Mouse (Mus musculus): ENCODE data around the gene Magi2.
"Not testable (repeated sequence)": the region's sequence is repeated elsewhere in the genome, so short reads cannot be mapped to it uniquely, and the experiment has no call there.

Magi2 gene

GRCm38 (mm10) chr5:19226866-19227243 is at the start of gene Magi2:
Gene Magi2 (plus strand): TSS chr5:19227036.
- no peak for DNase-seq

DNA sequence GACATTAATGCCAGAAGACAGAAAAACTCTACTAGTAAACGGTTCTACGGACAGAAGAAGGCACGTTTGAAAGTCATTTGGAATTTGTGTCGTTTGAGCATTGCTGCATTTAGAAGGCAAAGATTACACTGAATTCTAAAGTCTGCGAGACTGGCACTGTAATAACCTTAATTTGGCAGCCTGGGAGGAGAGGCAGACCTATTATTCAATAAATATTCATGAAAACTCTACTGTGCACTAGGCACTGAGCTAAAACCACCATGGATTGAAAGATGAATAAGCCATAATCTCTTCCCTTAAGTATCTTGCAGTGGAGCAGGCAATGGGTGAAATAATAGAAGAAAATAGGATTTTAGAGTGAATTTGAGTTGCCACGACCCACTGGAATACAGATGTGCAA is 48.2 kb upstream of the Magi2 start:
- DNase-seq: no peak

DNA sequence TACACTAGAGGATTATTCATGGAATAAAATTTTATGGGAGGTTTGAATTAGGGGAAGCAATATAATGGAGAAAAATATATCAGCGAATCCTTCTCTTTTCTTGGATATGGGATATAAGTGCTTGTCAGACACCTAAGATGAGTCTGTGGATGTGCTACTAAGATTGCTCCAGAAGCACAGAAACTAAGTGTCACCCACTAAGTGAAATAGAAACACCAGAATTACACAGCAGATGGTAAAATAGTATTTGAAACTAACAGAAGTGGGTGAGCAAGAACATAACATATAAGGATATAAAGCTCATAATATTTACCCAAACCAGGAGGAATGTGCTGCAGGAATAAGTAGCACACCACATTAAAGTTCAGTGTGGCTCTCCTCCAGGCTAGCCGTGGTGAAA is 40.7 kb upstream of the Magi2 start:
- DNase-seq: no peak

DNA sequence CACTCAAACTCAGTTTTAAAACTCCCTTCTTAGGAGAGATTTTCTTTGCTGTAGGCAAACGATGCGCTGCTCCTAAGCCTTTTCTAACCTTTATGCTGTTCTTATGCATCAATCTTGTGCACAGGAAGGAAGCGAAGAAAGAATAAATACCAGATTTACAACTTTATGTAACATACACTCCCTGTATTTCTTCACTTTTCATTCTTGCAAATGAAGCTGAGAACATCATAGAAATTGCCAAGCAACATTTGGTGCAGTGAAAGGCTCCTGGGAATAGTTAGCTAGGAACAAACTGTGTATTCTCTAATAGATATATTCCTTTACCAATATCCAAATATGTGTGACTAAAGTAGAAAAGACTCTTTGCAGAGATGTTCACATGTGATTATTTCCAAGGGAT is 15.2 kb upstream of the Magi2 start:
- no peak for DNase-seq

DNA sequence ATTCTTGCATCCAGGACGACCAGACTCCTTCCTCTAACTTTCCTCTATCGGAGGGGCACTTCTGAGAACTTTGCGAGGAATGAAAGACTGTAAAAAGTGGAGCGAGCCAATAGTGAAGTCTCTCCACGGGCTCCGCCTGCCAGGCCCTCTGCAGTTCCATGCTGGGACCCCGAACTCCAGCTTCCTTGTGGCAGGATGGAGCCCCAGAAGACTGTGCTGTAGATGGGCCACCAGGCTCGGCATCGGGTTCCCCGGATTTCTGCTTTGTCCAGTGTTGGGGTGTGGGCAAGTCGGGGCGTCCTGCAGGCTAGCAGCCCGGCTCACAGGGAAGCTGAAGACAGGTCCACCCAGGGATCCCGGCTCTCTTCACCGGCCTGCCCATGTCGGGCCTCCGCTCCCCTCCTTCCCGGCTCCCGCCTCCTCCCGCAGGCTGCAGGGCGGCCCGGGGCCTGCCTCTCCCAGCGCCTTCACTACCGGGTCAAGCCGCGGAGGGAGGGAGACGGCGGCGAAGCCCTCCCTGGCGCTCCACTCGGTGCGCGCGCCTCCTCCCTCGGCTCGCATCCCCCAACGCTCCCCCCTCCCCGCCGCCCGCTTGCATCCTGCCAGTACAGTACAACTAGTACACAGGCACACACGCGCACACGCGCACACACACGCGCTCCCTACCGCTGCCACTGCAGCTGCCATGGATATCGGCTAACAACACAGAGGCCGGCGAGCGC is 531 bp upstream of the Magi2 start:
- peak; percentile 92 to 94 for DNase-seq

DNA sequence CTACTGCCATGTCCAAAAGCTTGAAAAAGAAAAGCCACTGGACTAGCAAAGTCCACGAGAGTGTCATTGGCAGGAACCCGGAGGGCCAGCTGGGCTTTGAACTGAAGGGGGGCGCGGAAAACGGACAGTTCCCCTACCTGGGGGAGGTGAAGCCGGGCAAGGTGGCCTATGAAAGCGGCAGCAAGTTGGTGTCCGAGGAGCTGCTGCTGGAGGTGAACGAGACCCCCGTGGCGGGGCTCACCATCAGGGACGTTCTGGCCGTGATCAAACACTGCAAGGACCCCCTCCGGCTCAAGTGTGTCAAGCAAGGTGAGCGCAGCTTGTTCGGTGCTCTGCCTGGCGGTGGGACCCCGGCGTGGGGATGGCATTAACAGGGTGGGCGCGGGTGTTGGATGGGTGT is 445 bp downstream of the Magi2 start:
- DNase-seq: peak; percentile 66 to 68

GRCm38 (mm10) chr5:19227791-19228331 is 1.0 kb downstream of the Magi2 start:
- peak; percentile 73 to 80 for DNase-seq

GRCm38 (mm10) chr5:19241797-19242196 is 15.0 kb downstream of the Magi2 start:
- no peak for DNase-seq

DNA sequence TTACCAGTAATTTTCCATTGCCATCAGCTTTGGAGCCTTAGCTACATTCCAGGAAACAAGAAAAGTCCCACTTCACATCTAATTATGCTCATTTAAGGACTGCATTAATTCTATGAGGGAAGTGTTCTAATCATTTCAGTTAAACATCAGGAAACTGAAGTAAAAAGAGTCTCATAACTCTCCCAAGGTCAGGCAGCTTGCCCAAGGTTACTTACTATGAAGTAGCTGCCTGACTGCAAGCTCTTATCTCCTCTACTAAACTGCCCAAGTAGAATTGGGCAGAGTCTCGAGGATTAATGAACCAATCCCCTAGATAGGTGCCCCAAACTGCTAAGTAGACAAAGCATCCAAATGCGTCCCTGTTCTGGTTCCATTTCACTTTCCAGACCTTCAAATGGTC is 19.6 kb downstream of the Magi2 start:
- no peak for DNase-seq

DNA sequence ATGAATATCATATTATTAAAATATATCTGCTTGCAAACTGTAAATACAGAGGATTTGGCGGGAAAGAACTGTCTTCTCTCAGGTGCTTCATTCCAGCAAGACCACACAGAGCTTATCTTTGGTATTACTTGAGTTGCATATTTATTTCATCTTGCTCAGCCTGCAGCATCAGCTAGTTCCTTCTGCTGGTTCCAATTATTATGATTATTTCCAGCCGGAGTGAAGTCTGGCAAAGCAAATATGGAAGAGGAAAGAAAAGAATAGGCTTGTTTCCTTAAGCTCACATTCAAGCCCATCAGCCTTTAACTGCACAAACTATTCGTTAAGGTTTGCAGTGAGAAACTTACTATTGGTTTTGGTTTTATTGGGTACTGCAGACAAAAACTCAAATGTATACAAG is 20.4 kb downstream of the Magi2 start:
- DNase-seq: no peak

DNA sequence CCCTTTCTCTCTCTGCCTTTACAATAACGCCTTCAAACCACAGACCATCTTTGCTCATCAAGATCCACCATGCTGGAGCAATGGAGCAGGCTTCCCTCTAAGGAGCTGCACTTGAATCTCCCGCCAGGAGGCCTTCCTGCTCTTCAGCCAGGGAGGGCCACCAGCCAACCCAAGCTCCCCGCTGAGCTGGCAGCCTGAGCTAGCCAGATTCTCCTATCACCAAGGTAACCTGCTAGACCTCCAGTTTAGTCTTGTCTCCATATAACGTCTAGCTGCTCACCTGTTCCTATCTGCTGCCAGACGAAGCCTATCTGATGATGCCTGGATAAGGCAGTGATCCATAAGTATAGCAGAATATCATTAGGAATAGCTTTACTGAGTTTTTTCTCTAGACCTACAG is 36.0 kb downstream of the Magi2 start:
- peak; percentile 88 to 92 for DNase-seq

DNA sequence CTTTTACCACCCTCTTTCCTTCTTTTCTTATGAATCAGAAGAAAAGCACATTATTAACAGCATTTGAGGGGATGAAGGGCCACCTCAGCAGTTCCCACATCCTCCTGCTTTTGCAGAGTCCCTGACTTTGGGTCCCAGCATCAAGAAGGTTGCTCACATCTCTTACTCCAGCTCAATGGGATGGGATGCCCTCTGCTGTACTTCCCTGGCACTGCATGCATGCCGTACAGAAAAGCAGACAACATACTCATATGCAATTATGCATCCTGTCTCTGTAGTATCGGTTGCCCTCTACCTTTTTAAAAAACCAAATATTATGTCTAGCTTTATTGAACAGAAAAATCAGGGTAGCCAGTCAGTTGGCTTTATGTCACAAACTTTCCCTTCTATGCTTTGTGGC is 37.8 kb downstream of the Magi2 start:
- peak in 1 of 2 experiments; percentile 38 for DNase-seq

- no peak for DNase-seq
Observed at GRCm38 (mm10) chr5:19292581-19292980, 65.7 kb downstream of the Magi2 start.

GRCm38 (mm10) chr5:19306656-19307055 is 79.8 kb downstream of the Magi2 start:
- peak; percentile 22 to 32 for DNase-seq

GRCm38 (mm10) chr5:19309870-19310269 is 83.0 kb downstream of the Magi2 start:
- DNase-seq: no peak

- no peak for DNase-seq
Observed at GRCm38 (mm10) chr5:19322532-19322931, 95.7 kb downstream of the Magi2 start.

- DNase-seq: no peak
Observed at GRCm38 (mm10) chr5:19337561-19337960, 110.7 kb downstream of the Magi2 start.

DNA sequence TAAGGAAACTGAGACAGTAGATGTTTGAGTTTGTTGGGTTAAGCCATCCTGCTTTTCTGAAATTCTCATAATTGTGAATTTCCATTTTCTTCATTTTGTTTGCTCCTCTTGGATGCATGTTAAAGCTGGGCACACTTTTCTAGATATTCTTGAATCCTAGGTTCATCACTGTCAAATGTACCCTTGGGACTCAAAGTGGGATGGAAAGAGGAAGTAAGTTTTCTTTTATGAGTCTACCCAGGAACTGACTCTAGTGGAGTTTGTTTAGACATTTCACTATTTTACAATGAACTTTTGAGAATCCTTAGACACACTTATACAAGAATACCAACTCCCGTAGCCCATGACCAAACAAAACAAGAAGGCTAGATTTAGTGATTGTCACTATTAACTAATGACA is 141.3 kb downstream of the Magi2 start:
- no peak for DNase-seq

DNA sequence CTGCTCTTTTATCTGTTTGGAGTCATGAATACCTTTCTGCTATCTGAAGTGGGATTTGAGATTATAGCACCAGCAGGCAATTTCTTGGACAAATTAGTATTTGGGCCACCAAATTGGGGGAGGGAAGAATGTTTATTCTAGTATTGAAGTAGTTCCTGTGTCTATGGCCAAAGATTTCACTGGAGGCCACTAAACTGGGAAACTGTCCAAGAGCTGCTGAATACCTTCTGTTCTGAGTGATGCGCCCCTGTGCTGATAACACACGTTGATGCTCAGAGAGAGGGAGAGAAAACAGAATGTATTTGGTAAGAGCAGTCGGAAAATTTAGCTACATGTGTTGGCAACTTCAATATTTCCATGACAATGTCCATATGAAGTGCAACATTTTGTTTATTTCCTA is 169.0 kb downstream of the Magi2 start:
- peak; percentile 54 to 71 for DNase-seq

DNA sequence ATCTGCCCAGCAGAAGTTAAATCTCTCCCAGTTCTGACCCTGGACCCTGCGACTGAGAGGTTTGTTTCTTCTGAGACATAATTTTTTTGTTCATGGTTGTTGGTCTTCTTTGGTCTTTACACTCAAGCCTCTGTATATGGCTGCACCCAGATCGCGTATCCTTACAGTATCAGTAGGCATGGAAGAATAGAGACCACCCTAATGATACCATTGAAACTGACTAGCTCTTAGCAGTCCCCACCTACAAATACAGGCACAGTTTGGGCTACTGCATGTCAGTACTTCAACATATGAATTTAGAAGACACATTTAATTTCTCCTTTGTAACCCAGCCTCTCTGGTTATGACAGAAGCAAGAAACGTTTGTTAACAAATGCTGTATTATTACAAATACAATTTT is 173.5 kb downstream of the Magi2 start:
- DNase-seq: no peak

DNA sequence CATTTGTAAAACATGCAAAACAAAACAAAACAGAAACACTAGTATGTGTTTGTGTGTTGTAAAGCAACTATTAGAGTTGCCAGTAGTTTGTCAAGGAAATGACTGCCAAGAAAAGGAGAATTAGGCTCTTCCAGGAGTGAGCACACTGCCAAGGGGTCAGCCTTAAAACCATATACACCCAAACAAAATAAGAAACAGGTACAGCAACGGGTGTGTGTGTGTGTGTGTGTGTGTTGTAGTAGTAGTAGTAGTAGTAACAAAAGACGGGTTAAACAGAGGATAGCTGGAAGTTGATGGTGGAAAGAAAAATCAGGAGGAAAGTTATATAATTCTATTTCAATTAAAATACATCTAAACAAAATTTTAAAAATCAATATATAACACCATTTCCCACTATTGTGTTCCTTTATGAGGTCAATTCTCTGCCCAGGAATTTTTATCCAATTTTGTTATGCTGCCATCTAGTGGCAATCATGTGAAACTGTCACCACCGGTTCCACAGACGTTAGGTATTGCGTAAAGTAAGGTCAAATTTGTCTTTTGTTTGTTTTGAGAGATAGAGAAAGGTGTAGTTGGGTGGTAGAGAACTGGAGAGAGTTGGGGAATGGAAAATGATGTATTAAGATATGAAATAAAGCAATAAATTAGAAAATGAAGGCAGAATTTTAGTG is 174.0 kb downstream of the Magi2 start:
- DNase-seq: peak in 1 of 2 experiments; percentile 36

DNA sequence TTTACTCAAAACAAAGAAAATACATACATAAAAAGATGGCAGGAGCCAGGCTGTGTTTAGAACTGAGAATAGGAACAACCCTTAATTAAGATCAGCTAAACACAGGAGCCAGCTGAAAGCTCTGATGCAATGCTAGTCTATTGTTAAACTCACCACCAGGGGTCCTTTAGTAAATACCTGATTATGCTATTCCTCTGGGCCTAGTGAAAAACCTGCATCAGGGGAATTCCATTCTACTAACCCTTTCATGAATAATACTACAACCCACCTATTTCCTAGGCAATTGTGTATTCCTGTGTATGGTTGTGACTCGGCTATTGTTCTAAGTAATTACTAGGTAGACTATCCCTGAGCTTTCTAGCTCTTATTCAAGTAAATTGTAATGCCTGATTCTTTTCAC is 177.4 kb downstream of the Magi2 start:
- DNase-seq: not testable (repeated sequence)

DNA sequence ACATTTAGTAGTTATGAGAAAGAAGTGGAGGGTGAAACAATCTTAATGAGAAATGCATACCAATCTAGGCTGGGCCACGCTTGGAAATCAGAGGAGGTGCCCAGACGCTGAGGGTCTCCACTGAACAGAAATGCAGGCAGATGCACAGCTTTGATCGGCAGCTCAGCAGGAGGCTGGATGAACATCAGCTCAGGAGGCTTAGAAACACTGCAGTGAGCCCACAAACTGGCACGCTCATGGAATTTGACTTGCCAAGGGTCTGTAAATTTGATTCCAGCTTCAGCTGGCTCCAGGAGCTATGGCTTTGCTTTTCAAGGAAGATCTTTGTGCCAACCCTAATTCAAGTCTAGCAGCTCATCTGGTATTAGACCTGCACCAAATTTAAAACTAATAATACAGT is 187.7 kb downstream of the Magi2 start:
- DNase-seq: no peak

- peak; percentile 39 to 71 for DNase-seq
Observed at GRCm38 (mm10) chr5:19429290-19429689, 202.5 kb downstream of the Magi2 start.
